Mouse (Mus musculus) limb, embryonic 10.5 days (tissue): ENCODE data around the gene Fam126b. TPM values are rescaled to one million over a fixed set of nuclear protein-coding genes. Genes with fewer than 3 reads are reported as not detected.
"Not testable (repeated sequence)": the region's sequence is repeated elsewhere in the genome, so short reads cannot be mapped to it uniquely, and the experiment has no call there.

ENCODE experiments used
- DNase-seq: peaks from one replicate; pipeline ENCODE4 v3.0.0-alpha.2; 2017; ENCODE audit warnings: low spot score
- H3K27ac ChIP-seq: fragments of 300-500 bp; sonication (generic); 2 replicates; pipeline ENCODE4 v1.5.1; 2016; ENCODE audit warnings: mild to moderate bottlenecking
- H3K27me3 ChIP-seq: fragments of 300-500 bp; sonication (generic); 2 replicates; pipeline ENCODE4 v1.6.1; 2016; ENCODE audit warnings: low read depth, mild to moderate bottlenecking; ENCODE audit not compliant: poor library complexity, severe bottlenecking
- H3K36me3 ChIP-seq: fragments of 300-500 bp; sonication (generic); 2 replicates; pipeline ENCODE4 v1.6.1; 2016; ENCODE audit warnings: mild to moderate bottlenecking, moderate library complexity
- H3K4me1 ChIP-seq: fragments of 300-500 bp; sonication (generic); 2 replicates; pipeline ENCODE4 v1.6.1; 2016
- H3K4me3 ChIP-seq: fragments of 300-500 bp; sonication (generic); 2 replicates; pipeline ENCODE4 v1.5.1; 2016; ENCODE audit warnings: mild to moderate bottlenecking, moderate library complexity
- H3K9me3 ChIP-seq: fragments of 300-500 bp; sonication (generic); replicated peaks from 2 replicates; pipeline ENCODE4 v1.6.1; 2016; ENCODE audit warnings: mild to moderate bottlenecking
- WGBS: fragments of 180-500 bp; shearing (Covaris S2); methylation state at CpG from one replicate; pipeline ENCODE4 v1.1.7; 2016; 5-methylcytosine and 5-hydroxymethylcytosine counted together
- polyA plus RNA-seq: library from polyadenylated mRNA; unstranded; fragments of >200 nt; fragmentation: Nextera tagmentation; extraction: Ambion mirVana; gene quantifications from 2 replicates; pipeline ENCODE4 v1.2.1, GENCODE M21; 2016

Fam126b gene
- polyA plus RNA-seq, 1 experiment from 2014 or later = 6.0 TPM

DNA sequence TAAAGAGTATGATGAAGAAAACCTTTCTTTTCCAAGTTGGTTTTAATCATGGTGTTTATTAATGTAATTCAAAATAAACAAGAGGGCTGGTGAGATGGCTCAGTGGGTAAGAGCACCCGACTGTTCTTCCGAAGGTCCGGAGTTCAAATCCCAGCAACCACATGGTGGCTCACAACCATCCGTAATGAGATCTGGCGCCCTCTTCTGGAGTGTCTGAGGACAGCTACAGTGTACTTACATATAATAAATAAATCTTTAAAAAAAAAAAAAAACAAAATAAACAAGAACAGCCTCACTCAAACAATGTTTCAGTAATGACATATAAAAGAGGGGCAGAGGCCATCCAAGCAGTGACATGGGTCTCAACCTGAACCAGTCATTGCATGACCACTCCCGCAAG lies 25.8 kb downstream of the Fam126b start:
- H3K36me3 ChIP-seq = peaks cover 30% of the 10 kb centered on the region
- H3K4me1 ChIP-seq, DNase-seq, H3K27ac ChIP-seq, H3K4me3 ChIP-seq, H3K27me3 ChIP-seq, H3K9me3 ChIP-seq: not testable (repeated sequence)
- WGBS = 88% methylated on average over 6 of the region's 6 CpGs

DNA sequence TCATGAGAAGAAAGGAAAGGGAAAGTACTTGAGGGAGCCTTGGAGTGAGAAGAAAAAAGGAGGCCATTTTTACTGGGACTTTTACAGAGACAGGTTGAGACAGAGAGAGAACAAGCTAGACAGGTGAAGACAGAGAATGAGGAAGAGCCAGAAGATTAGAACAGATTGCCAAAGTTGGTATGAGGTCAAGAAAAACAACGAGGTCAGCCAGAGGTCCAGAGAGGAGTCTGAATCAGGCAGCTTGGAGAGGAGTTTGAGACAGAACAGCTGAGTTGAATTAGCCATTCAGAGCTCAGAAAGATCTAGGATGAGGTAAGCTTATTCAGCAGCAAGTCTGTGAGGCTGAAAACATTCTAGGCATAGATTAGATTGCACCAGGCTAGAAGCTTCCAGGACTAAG lies 44.7 kb downstream of the Fam126b start:
- H3K4me1 ChIP-seq = no peaks in the 10 kb centered on the region
- no peaks in the 10 kb centered on the region for H3K27me3 ChIP-seq
- 83% methylated on average over 1 of the region's 1 CpGs for WGBS
- no peak overlapping the region for H3K4me3 ChIP-seq
- no peaks in the 10 kb centered on the region for H3K9me3 ChIP-seq
- H3K27ac ChIP-seq = no peak overlapping the region
- peaks cover 64% of the 10 kb centered on the region for H3K36me3 ChIP-seq
- DNase-seq = no peak

DNA sequence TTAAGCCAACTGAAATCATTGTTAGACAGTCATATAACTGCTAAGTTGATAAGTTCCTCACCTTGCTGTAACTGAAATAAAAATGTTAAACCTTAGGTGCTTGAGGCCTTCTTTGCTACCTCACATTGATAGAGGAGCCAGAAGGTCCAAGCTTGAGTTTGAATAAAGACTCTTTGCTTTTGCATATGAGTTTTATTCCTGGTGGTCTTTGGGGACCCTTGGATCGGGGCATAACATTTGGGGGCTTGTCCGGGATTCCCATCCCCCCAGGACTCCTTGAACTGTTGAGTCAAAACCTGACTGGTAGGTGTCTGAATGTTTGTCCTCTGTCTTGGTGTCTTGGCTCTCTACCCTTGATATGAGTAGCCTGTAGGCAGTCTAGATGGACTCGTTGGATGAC lies 78.9 kb downstream of the Fam126b start:
- H3K27ac ChIP-seq = no peak overlapping the region
- peaks cover 11% of the 10 kb centered on the region for H3K4me1 ChIP-seq
- 89% methylated on average over 3 of the region's 3 CpGs for WGBS

GRCm38 (mm10) chr1:58504577-58505254 lies 81.4 kb downstream of the Fam126b start, which contains the start of gene Orc2:
TSS of gene Orc2 (minus strand) at chr1:58505109.
- H3K27me3 ChIP-seq = no peaks in the 10 kb centered on the region
- under 1% methylated on average over 64 of the region's 64 CpGs for WGBS
- peak; percentile 90 for DNase-seq
- peaks cover 9% of the 10 kb centered on the region for H3K9me3 ChIP-seq
- H3K4me3 ChIP-seq = peak within 1 kb of the TSS; percentile 99
- H3K36me3 ChIP-seq = peaks cover 36% of the 10 kb centered on the region
- peak within 1 kb of the TSS; percentile 94 for H3K27ac ChIP-seq
- H3K4me1 ChIP-seq = peaks cover 11% of the 10 kb centered on the region

More for the DNA sequence above, 78.9 kb downstream of the Fam126b start:
- no peak for DNase-seq
- Histone ChIP-seq H3K27me3 (no peaks in the 10 kb centered on the region), H3K4me3 (no peak overlapping the region), H3K9me3 (peaks cover 11% of the 10 kb centered on the region), H3K36me3 (peaks cover 19% of the 10 kb centered on the region)

GRCm38 (mm10) chr1:58503793-58504370 lies 82.2 kb downstream of the Fam126b start:
- H3K27ac ChIP-seq = peak overlapping the region; percentile 94
- H3K27me3 ChIP-seq = no peaks in the 10 kb centered on the region
- no peak for DNase-seq
- H3K9me3 ChIP-seq = peaks cover 9% of the 10 kb centered on the region
- peaks cover 11% of the 10 kb centered on the region for H3K4me1 ChIP-seq
- H3K36me3 ChIP-seq = peaks cover 45% of the 10 kb centered on the region
- peak overlapping the region; percentile 99 for H3K4me3 ChIP-seq
- WGBS = 42% methylated on average over 9 of the region's 9 CpGs

DNA sequence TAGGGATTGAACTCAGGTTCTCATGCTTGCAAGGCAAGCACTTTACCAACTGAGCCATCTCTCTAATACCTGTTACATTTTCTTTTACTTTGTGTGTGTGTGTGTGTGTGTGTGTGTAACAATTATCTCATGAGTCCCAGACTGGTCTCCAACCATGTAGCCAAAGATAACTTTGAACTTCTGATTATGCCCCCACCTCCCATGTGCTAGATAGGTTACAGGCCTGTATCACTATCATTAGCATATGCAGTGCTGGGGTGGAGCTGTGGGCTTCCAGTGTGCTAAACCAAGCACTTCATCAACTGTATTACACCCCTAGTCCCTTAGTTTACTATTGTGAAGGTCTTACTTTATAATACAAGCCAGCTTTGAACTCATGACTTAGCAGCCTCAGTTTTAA lies 83.0 kb downstream of the Fam126b start:
- Histone ChIP-seq H3K4me3 (peak overlapping the region; percentile 99), H3K36me3 (peaks cover 51% of the 10 kb centered on the region), H3K9me3 (peaks cover 9% of the 10 kb centered on the region), H3K4me1 (peaks cover 11% of the 10 kb centered on the region), H3K27me3 (no peaks in the 10 kb centered on the region), H3K27ac (no peak overlapping the region)
- DNase-seq = no peak

- 94% methylated on average over 1 of the region's 1 CpGs for WGBS
- Histone ChIP-seq H3K36me3 (peaks cover 75% of the 10 kb centered on the region), H3K4me1 (peaks cover 8% of the 10 kb centered on the region), H3K4me3 (no peak overlapping the region), H3K27me3 (no peaks in the 10 kb centered on the region), H3K9me3 (no peaks in the 10 kb centered on the region), H3K27ac (no peak overlapping the region)
- no peak for DNase-seq
Observed at GRCm38 (mm10) chr1:58498758-58499157, 87.4 kb downstream of the Fam126b start.

DNA sequence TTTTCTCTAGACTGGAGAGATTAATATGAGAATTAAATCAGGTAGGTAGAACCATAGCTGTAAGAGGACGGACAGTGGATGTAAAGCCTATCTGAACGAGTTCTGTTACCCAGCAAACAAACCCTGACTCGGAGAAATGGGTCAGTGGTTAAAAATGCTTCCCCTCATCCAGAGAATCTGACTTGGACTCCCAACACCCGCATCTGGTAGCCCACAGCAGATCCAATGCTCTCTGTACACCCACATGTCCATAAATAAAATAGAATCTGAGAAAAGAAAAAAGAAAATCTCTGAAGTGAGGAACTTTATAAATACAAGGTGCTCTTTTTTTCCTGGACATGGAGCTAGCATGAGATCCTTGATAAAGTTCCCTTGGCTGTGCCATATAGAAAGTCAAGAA lies 88.4 kb downstream of the Fam126b start:
- Histone ChIP-seq H3K27me3 (no peaks in the 10 kb centered on the region), H3K4me3 (no peak overlapping the region), H3K27ac (no peak overlapping the region), H3K4me1 (no peaks in the 10 kb centered on the region), H3K36me3 (peaks cover 86% of the 10 kb centered on the region), H3K9me3 (no peaks in the 10 kb centered on the region)
- no peak for DNase-seq
- whole genome bisulfite sequencing = 97% methylated on average over 4 of the region's 4 CpGs

- H3K27me3 ChIP-seq = no peaks in the 10 kb centered on the region
- H3K4me3 ChIP-seq = no peak overlapping the region
- peaks cover 98% of the 10 kb centered on the region for H3K36me3 ChIP-seq
- H3K4me1 ChIP-seq = no peaks in the 10 kb centered on the region
- 95% methylated on average over 6 of the region's 6 CpGs for WGBS
- no peaks in the 10 kb centered on the region for H3K9me3 ChIP-seq
- H3K27ac ChIP-seq = no peak overlapping the region
- DNase-seq = no peak
Observed at GRCm38 (mm10) chr1:58495603-58496002, 90.5 kb downstream of the Fam126b start.

- H3K9me3 ChIP-seq = no peaks in the 10 kb centered on the region
- WGBS = 98% methylated on average over 4 of the region's 4 CpGs
- H3K27ac ChIP-seq = no peak overlapping the region
- peaks cover 99% of the 10 kb centered on the region for H3K36me3 ChIP-seq
- DNase-seq = no peak
- H3K27me3 ChIP-seq = no peaks in the 10 kb centered on the region
- H3K4me1 ChIP-seq = no peaks in the 10 kb centered on the region
- no peak overlapping the region for H3K4me3 ChIP-seq
Observed at GRCm38 (mm10) chr1:58482647-58483046, 103.5 kb downstream of the Fam126b start.

GRCm38 (mm10) chr1:58475662-58476061 lies 110.5 kb downstream of the Fam126b start:
- H3K27me3 ChIP-seq = no peaks in the 10 kb centered on the region
- peaks cover 96% of the 10 kb centered on the region for H3K36me3 ChIP-seq
- DNase-seq = no peak
- 94% methylated on average over 8 of the region's 8 CpGs for WGBS
- no peaks in the 10 kb centered on the region for H3K9me3 ChIP-seq
- no peak overlapping the region for H3K4me3 ChIP-seq
- no peak overlapping the region for H3K27ac ChIP-seq
- H3K4me1 ChIP-seq = no peaks in the 10 kb centered on the region
